Mouse (Mus musculus) C3H10T1/2 (cell line): ENCODE data around the gene Flg. TPM values are rescaled to one million over a fixed set of nuclear protein-coding genes. Genes with fewer than 3 reads are reported as not detected.

Source experiments
- polyA plus RNA-seq, 2 experiments: library from polyadenylated mRNA; unstranded; fragments of >200 nt; fragmentation: generic; extraction: Trizol; gene quantifications; one replicate each; pipeline ENCODE4 v1.2.1; 2012; ENCODE audit warnings: missing spikeins in 2 of 2

Gene Flg
- polyA plus RNA-seq: not detected

GRCm38 (mm10) chr3:93273223-93273622, at the start of gene Flg:
Gene Flg (plus strand): TSS chr3:93273523.

GRCm38 (mm10) chr3:93319449-93319848, 46.1 kb downstream of the Flg start, which contains the start of gene Hrnr:
Gene Hrnr (plus strand): TSS chr3:93319749.

Other genes with a start within 250 kb of the Flg start
- not detected for gene Gm4858, start 204.7 kb upstream of the Flg start, polyA plus RNA-seq
- gene Crnn, start 128.7 kb upstream of the Flg start, polyA plus RNA-seq: not detected
- not detected for gene Flg2, start 76.2 kb upstream of the Flg start, polyA plus RNA-seq
- gene Hrnr, start 46.2 kb downstream of the Flg start, polyA plus RNA-seq: under 1 TPM in 1 of 2 experiments, not detected in 1; under 0.01 TPM
- not detected for gene Rptn, start 120.2 kb downstream of the Flg start, polyA plus RNA-seq
- gene Tchh, start 168.8 kb downstream of the Flg start, polyA plus RNA-seq: not detected
- gene Tchhl1, start 195.2 kb downstream of the Flg start, polyA plus RNA-seq: not detected
- gene S100a11, start 247.0 kb downstream of the Flg start, polyA plus RNA-seq: 1,000 to 10,000 TPM; 3,743 to 4,429 TPM